Mouse (Mus musculus) erythroid progenitor cell, adult 5-6 weeks (primary cell): ENCODE measurements around the gene Hipk4. TPM values are rescaled to one million over a fixed set of nuclear protein-coding genes. Genes with fewer than 3 reads are reported as not detected.
A peak's percentile ranks its signal among the peaks of the same experiment; 100 is the strongest.

Experiments
- ATAC-seq: replicated peaks from 2 replicates; pipeline ENCODE4 v1.8.0; 2016; ENCODE audit warnings: moderate number of reproducible peaks, mild to moderate bottlenecking, moderate TSS enrichment, inconsistent platforms; ENCODE audit not compliant: poor library complexity, low FRiP score, severe bottlenecking
- total RNA-seq, 2 experiments: library from RNA; stranded (forward) in 1 of 2; stranded (reverse) in 1 of 2; fragments of 150-400 nt in 1 of 2; fragments of 186-747, 209-891 nt in 1 of 2; gene quantifications; 2 replicates each; pipeline versions ENCODE4 v1.2.3 to v1.2.4; 2015 to 2017; ENCODE audit warnings: low replicate concordance in 2 of 2

Hipk4 gene
- total RNA-seq, 2 experiments from 2014 or later: not detected

GRCm38 (mm10) chr7:27536618-27537017 lies 13.6 kb downstream of the Hipk4 start:
- no peak for ATAC-seq

- no peak for ATAC-seq
Observed at GRCm38 (mm10) chr7:27537998-27538397, 14.9 kb downstream of the Hipk4 start.

- no peak for ATAC-seq
Observed at GRCm38 (mm10) chr7:27538797-27539196, 15.7 kb downstream of the Hipk4 start.

DNA sequence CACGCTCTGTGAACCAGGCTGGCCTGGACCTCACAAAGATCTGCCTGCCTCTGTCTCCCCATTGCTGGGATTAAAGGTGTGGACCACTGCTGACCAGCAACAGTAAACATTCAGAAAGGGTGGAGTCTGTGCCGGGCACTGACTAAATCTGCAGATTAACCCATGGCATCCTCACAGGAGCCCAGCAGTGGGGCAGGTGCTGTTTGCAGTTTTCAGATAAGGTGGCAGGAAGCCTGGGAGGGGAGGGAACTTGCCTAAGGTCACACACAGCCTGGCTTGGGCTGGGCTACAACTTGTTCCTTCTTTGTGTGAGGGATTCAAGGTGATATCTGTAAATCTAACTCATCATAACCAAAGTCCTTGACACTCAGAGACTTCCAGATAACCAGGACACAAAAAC lies 17.5 kb downstream of the Hipk4 start:
- peak; percentile 79 for ATAC-seq

DNA sequence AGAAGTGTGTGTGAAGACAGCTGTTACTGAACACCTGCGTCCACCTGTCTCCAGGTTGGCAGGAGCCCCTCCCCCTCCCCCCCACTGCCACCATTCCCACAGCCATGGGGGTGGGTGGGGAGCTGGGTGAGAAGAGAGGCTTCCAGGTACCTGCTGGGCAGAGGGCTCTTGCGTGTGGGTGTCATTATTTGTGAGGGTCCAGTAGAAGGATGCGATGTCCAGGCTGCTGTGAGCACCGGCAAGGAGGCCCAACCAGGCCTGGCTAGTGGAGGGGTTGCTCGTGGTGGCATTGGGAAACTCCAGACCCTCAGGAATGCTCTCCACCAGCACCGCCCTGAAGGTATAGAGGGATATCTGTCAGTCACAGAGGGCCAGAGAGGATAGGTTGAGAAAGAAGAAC lies 17.9 kb downstream of the Hipk4 start:
- no peak for ATAC-seq

GRCm38 (mm10) chr7:27541431-27541830 lies 18.4 kb downstream of the Hipk4 start:
- no peak for ATAC-seq

DNA sequence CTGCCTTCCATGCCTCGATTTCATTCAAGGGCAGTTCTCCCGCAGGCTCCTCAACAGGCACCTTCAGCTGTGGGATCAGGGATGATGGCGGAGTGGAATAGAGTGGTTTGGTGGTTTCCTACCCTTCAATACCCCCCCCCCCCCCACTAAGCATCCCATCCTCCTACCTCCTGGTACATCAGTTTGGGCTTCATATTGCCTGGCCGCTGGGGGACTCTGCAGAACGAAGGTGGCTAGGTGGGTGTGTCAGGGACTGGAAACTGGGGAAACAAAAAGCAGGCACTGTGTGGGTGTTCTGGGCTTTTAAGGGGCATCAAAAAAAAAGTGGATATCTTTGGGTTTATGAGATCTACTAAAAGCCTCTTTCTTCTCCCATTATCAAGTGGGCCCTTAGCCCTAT lies 18.9 kb downstream of the Hipk4 start:
- ATAC-seq: no peak

DNA sequence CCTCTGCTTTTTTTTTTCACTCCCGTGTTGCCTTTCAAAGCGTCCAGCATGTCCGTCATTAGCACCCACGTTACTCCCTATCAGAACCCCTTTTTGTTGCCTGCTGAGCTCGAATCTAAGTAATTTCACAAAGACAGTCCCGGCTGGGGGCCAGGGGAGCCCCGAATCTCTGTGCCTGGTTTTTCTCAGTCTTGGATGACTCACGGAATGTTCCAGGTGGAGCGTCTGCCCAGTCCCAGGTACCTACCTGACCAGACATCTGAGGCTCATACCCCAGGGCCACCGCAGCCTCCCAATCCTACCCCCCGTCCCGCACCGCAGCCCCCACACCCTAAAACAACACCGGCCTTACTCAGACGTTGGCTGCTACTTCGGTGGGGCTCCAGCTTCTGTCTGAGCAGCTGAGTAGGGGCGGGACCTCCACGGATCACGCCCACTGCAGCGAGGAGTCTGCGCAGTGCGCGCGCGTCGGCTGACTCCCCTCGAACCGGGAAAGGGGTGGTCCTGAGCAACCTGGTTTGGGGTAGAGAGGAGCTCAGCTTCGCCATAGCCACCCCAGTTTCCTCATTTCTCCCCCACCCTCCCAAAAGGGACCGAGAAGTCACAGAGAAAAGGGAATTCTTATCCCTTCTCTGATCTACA lies 19.4 kb downstream of the Hipk4 start:
- ATAC-seq: peak; percentile 80

- no peak for ATAC-seq
Observed at GRCm38 (mm10) chr7:27543065-27543464, 20.0 kb downstream of the Hipk4 start.

- ATAC-seq: no peak
Observed at GRCm38 (mm10) chr7:27543851-27544250, 20.8 kb downstream of the Hipk4 start.

DNA sequence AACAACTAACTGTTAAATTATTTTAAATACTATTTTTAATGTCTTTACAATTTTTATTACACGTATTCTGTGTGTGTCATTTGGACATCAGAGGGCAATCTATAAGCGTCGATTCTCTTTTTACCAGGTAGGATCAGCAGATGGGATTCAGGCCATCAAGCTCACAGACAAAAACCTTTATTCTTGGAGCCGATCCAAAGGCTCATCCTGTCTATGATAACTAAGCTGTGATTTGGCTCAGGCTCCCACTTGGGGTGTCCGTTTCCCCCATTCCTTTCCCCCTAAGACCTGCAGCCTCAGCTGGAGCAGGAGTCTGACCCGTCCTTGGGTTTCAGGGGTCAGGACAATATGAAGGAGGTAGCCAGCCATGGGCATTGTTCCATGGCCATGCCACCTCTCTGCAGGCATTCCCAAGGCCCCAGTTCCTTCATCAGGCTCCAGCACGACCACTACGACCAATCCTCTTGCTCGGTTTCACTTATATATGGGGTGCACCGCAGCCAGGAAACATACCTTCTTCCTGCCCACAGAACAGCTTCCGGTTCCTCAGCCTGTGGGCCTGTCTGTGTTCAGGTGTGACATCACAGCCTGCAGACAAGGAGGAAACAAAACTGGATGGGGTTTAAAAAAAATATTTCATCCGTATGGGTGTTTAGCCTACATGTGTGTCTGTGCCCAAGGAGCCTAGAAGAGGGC lies 21.8 kb downstream of the Hipk4 start:
- ATAC-seq: no peak

- no peak for ATAC-seq
Observed at GRCm38 (mm10) chr7:27549597-27549996, 26.5 kb downstream of the Hipk4 start.

DNA sequence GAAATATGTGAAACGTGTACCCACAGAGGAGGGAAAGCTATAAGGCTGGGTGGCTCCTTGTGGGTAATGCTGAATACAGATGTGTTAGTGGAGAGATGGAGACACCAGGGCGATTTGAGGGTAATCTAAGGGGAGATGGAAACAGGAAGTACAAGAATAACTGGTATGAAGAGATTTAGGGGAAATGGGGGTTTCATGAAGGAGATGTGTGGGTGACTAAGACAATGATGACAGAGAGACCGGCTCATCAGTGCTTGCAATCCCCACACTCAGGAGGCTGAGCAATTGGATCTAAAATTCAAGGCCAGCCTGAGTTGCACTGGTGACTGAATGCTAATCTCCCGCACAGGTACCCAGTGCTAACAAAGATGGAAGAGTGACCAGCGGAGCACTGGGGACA lies 29.0 kb downstream of the Hipk4 start:
- no peak for ATAC-seq

GRCm38 (mm10) chr7:27552931-27553513 lies 30.0 kb downstream of the Hipk4 start, which contains the start of the genes Pld3 and 2310022A10Rik:
Gene Pld3, minus strand, starts transcription at chr7:27553218.
Gene 2310022A10Rik, plus strand, starts transcription at chr7:27553233.
- ATAC-seq: peak; percentile 99

DNA sequence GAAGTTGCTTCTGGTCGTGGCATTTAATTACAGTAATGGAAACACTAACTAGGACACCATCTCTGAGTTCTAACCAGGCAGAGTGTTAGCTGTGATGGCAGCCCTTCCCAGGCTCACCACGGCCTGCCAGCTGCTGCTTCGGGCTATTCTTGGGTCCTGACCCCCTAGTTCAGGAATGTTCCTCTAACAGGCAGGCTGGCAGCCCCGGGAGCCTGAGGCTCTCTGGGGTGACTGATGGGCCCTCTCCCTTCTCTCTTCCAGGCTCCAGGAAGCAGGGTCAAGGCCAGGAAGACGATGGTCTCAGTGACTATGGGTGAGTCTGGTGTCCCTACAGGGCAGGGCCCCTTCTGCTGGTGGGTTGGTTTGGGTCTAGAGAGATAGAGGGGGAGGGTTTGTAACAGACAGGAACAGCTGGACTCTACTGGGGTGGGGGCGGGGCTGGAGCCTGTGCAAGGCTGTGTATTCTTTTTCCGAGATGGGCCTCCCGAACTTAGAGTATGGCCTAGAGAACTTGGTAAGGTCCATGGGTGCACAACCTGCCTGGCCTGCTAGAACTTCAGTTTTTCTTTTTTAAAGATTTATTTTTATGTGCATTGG lies 37.3 kb downstream of the Hipk4 start:
- ATAC-seq: no peak

DNA sequence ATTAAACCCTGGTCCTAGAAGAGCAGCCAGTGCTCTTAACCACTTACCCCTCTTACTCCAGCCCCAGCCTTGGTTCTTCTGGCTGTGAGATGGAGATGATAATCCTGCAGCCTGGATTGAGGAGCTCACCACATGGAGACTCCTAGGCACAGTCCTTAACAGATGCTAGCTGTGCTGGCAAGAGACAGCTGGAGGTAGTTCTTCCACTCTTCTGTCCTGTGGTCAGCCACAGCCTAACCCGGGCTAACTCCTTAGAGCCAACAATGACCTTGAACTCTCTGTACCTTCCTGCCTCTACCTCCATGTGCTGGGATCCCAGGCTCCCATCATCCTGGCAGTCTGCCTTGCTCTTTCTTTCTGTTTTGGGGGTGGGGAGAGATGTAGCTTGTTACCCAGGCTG lies 37.9 kb downstream of the Hipk4 start:
- no peak for ATAC-seq

DNA sequence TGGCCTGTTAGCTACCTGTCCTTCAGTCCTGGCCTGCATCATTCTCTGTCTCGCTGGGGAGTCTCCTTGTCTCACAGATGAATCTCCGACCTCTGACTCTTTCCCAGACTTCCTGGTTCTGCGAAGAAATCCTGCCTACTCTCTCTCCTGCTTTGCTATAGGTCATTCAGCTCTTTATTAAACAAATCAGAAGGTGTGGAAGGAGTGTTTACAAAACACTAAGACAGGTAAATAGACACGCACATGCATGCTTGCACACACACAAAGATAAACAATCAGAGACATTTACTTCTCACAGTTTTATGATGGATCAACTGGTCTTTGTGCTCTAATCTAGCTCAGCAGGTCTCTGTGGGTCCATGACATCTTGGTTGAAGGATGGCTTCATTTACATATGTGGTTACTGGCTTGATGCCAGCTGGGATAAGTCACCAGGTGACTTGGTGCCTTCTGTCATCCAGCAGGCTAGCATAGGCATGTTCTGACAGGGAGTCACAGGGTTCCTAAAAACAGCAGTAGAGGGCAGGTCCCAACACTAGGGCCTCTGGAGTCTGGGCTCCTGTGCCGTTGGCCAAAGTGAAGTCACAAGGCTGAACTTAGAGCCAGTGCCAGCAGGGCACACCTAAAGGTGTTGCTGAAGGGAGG lies 46.6 kb downstream of the Hipk4 start:
- ATAC-seq: no peak

DNA sequence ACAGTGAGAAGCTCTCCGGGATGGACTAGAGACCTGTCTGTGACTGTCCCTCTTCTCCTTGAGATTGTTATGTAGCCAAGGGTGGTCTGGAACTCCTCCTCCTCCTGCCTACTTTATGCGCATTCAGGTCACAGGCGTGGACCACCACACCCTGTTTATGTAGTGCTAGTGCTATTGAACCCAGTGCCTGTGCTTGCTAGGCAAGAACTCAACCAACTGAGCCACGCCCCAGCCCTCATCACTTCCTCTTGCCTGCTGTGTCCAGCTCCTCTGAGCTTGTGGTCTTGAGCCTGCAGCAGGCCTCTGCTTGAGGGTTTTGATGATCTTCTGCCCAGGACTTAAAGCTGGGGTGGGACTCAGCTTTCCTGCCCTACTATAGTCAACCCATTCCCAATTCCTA lies 49.1 kb downstream of the Hipk4 start:
- ATAC-seq: no peak

DNA sequence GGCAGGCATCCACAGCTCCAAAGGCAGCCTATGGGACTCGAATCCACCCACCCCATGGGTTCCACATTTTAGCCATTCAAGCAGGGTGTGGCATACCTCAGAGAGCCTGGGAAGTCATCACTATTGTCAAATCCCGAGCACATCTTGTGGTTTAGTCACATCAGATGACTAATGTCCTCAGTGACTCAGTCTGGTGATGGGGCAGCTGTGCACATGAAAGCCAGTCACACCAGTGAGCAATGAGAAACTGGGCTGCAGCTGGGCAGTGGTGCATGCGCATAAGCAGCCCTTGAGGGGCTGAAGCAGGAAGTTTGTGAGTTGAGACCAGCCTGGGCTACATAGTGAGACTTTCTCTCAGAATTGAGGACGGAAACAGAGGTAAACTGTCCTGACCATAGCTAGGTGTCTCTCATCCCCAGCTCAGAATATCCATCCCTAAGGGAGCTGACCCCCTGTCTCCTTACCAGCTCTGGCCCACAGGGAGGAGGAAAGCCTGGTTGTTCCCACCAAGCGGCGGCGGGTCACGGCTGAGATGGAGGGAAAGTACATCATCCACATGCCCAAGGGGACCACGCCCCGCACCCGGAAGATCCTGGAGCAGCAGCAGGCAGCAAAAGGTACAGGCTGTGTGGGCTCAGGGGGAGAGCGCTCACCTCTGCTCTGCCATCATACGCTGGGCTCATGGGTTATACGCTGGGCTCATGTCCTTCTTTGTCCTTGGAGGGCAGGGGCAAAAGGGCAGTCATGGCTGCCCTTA lies 51.2 kb downstream of the Hipk4 start:
- no peak for ATAC-seq

- no peak for ATAC-seq
Observed at GRCm38 (mm10) chr7:27576914-27577313, 53.8 kb downstream of the Hipk4 start.
